Mouse (Mus musculus) layer of hippocampus, postnatal 36 days (tissue): ENCODE results near the gene Sft2d1. TPM values are rescaled to one million over a fixed set of nuclear protein-coding genes. Genes with fewer than 3 reads are reported as not detected.
"Not testable (repeated sequence)": the region's sequence is repeated elsewhere in the genome, so short reads cannot be mapped to it uniquely, and the experiment has no call there.

Experiments
- DNase-seq, 2 experiments: peaks; one replicate each; pipeline ENCODE4 v3.0.0; 2022
- total RNA-seq, 2 experiments: library from RNA; stranded (reverse); gene quantifications; 2 replicates each; pipeline ENCODE4 v1.2.3; 2021

Sft2d1 gene
- total RNA-seq, 2 experiments from 2014 or later: 62.9 to 65.1 TPM

GRCm38 (mm10) chr17:8302772-8303438, 8.0 kb upstream of the Sft2d1 start:
- DNase-seq: no peak

- no peak for DNase-seq
Observed at GRCm38 (mm10) chr17:8303671-8304070, 7.2 kb upstream of the Sft2d1 start.

DNA sequence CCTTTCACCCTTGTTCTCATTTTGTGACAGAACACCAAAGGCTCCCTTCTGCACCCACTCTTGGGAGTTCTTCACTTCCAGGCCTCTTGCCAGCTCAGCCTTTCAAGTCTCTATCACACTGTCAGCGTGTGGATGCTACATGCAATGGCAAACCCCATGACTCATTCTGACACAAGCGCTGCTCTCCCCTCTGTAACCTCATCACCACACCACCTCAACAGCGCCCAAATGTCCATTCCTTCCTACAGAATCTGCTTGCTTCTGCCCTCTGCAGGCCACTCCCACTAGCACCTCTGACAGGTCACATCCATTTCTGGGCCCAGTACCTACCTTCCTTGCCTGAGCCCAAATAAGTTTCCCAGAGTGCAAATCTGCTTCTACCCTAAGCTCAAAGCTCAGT, 5.1 kb upstream of the Sft2d1 start:
- DNase-seq: no peak

GRCm38 (mm10) chr17:8311751-8312150, 849 bp downstream of the Sft2d1 start:
- no peak for DNase-seq

DNA sequence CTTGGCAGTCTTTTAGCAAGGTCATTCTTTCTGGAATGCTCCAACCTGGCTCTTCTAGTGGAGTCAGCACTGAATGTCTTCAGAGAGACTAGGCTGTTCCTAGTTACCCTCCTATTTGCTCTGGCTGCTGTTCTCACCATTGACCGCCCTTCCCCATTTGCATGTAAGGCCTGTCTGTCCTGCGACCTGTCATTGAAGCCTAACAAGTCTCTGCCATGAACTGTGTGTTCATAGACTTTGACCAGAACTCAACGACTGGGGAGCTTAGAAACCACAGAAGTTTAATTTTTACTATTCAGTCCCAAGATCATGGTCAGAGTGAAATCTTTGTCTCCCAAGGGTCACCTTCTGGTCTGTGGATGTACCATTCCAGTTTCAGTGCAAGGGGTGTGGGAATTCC, 3.1 kb downstream of the Sft2d1 start:
- DNase-seq: no peak

GRCm38 (mm10) chr17:8316251-8316650, 5.3 kb downstream of the Sft2d1 start:
- peak in 1 of 2 experiments; percentile 26 for DNase-seq

DNA sequence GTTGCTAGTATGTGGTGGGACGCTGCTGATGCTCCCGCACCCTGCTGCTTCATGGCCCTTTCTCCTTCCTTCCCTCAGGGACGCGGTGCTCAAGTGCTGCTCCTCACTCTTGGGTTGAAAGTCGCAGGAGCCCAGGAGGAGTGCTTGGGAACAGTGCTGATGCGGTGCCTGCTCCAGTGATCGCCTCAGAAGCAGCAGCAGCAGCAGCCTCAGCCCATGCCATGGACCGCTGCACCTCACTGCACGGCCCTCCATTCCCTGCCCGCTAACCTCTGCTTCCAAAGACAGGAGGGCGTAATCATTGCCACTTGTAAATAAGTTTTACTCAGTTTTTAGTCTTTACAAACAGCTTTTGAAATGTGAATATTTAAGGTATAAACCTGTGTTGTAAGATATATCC, 16.0 kb downstream of the Sft2d1 start:
- DNase-seq: not testable (repeated sequence)

DNA sequence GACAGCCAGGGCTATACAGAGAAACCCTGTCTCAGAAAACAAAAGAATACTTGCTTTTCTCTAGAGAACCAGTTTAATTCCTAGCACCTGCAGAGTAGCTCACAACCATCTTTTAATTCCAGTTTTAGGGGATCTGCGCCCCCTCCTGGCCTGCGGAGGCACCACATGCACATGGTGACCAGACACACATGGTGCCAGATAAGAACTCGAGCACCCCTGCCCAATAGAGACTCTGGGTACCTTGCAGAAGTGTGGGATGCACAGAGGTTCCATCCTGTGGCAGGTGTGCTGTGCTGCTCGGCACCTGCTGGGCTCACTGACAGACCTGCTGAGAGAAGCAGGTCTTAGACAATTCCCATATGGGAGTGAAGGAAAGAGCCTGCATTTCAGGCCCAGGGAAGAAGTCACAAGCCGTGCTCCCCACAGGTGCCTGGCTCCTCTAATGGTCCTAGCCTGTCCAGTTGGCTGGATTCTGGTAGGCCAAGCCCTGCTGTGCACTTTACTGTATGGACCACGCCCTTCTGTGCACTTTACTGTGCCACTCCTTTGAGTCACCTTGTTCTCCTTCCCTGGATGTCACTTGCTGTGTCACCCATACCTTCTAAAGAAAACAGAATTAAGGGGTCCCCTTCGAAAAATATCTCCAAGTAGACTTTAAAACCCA, 17.7 kb downstream of the Sft2d1 start:
- no peak for DNase-seq

DNA sequence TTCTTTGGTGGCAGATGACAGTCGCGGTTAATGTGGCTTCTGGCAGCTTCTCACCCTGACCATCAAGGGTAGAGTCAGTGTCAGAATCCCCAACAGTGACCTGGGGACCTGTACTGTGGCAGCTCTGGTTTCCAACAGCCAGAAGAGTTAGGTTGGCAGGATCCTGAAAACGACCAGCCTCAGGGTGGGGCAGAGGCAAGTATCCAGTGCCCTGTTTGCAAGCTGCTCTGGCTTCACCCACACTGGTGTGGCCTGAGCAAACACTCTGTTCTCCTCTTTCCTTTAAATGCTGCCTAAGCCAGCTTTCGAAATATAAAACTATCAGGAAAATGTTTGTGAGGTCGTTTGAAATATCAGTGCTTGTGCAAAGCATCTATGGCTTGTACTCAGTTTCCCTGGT, 19.7 kb downstream of the Sft2d1 start:
- no peak for DNase-seq

GRCm38 (mm10) chr17:8337159-8337558, 26.3 kb downstream of the Sft2d1 start, which contains the start of gene Prr18:
Gene Prr18, plus strand, starts transcription at chr17:8337459.
- not testable (repeated sequence) for DNase-seq

GRCm38 (mm10) chr17:8339666-8340374, 28.9 kb downstream of the Sft2d1 start:
- DNase-seq: no peak

DNA sequence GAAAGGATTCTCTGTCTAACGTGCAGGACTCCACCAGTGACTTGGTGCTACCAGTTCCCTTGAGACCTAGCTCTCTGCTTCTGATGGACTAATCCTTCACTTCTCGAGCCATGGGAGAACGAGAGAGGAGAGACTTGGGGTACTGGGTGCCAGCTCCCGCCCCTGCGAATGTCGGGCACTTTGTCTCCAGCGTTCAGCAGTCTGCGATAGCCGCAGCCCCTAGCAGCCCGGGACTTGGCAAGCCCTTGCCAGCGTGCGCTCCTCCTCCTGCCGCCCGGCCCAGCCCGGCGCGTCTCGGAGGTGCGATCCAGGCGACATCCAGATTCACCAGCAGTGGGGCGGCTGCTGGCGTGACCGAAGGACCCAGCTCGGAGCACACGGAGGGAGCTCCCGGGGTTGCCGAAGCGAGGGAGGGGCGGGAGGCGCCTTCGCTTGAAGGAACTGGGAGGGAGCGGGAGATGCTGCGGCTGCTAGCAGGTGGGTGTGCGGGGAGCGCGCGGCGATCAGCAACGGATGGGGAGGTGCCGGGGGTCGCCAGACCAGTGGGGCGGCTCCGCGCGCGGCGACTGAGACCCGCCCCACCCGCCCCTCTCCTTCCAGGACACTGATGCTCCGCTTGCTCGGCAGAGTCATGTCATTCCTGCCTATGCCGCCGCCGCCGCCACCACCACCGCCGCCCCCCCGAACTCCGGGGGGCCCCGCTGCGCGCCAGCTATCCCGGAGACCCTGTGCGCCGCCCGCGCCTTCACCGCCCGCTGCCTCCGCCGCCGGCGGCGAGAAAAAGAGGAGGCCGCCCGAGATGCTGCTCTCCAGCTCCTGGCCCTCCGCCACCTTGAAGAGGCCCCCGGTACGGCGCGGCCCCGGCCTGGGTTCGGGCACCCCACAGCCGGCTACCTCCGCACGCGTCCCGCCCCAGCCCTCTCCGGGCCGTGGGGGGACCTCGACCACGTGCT, 29.8 kb downstream of the Sft2d1 start:
- DNase-seq: peak; percentile 62 to 66

DNA sequence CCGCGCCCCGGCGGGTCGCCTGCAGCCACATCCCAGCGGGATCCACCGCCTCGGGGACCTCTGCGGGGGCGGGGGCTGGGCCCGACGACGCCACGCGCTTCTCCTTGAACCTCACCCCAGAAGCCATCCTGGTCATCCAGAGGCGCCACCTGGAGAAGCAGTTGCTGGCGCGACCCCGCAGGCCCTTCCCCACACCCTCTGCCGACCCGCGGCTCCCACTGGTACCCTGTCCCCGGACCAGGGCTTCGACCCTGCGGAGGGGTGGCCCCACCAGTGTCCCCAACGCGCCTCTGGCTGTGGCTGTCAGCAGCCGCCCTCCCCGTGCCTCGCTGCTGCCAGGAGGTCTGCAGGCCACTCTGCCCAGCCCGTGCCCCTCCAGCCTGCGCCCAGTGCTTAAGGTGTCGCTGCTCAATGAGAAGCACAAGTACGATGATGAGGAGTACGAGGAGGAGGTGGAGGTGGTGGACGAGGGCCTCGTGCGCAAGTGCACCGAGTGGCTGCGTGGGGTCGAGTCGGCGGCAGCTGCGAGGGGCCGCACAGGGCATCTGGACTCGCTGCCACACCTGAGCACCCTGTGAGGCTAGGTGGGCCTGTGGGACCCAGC, 30.6 kb downstream of the Sft2d1 start:
- no peak for DNase-seq

- DNase-seq: no peak
Observed at GRCm38 (mm10) chr17:8342706-8343105, 31.8 kb downstream of the Sft2d1 start.

DNA sequence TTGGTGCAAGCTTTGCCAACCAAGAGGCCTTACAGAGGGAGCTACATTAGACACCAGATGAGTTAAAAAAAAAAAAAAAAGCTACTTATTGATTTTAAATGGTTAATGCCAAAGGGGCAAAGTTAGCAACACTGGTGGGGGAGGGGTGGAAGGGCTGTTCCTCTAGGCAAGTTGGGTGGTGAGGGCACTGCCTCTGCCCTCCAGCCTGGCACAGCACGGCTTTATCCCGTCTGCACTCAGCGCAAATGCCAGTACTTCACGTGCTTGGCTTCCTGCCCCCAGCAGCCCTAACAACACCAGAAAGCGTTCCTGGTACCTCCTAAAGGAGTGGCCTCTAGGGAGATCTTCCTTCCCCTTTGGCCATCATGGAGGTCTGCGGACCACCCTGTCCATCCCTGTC, 32.5 kb downstream of the Sft2d1 start:
- DNase-seq: peak in 1 of 2 experiments; percentile 30

DNA sequence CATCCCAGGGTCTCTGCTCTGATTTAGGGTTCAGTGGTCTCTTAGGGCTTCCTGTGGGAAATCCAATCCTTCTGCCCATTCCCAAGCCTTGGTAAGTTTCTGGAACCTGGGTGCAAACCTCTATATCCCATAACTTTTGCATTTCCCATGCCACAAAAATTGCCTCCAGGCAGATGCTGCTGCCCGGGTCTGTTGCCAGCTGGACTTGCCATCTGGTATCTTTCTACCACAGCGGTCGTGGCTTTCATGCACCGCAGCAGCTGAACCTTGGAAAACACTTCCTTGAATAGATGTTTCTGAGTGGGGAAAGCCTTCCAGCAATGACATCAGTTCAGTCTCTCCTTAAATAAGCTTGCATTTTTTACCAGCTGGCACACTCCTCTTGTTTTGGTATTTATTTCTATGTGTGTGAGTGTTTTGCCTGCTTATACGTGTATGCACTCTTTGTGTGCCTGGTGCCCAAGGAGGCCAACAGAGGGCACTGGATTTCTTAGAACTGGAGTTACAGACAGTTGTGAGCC, 36.9 kb downstream of the Sft2d1 start:
- no peak for DNase-seq

- no peak for DNase-seq
Observed at GRCm38 (mm10) chr17:8348941-8349340, 38.0 kb downstream of the Sft2d1 start.

GRCm38 (mm10) chr17:8351088-8351487, 40.2 kb downstream of the Sft2d1 start:
- DNase-seq: peak in 1 of 2 experiments; percentile 50

GRCm38 (mm10) chr17:8355692-8356091, 44.8 kb downstream of the Sft2d1 start, which contains the start of gene T2:
Gene T2, plus strand, starts transcription at chr17:8355992.
- DNase-seq: no peak

- DNase-seq: no peak
Observed at GRCm38 (mm10) chr17:8357498-8357897, 46.6 kb downstream of the Sft2d1 start.

- no peak for DNase-seq
Observed at GRCm38 (mm10) chr17:8360876-8361275, 50.0 kb downstream of the Sft2d1 start.
